Mouse (Mus musculus): ENCODE measurements around the gene Lhx6.

DNA sequence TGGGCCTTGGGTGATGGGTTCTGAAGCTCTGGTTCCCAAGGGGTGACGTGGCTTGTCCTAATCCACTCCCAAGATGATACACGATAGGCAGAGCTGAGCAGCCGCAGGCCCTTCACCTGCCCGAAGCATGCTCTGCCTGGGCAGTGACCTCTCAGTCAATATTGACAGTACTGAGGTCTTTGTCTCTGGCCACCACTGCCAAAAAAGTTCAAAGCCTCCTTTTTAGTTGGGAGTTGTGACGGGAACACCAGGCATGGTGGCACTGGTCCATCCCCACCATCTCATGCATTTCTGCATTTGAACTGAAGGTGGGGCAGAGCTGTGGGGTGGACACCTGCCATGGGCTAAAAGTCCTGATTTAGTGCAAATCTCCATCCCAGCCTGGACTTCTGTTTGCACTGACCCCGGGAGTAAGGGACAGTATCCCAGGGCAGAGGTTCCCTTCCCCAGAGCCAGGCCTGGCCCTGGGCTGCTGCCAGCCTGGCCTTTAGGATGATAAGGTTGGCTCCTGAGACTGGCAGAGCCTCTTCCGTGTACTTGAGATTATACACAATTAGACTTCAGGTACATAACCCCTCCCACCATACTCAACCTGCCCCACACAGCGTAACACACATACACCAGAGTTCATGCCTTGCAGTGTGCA is 33.4 kb downstream of the Lhx6 start:
- no peak for TF ChIP-seq POLR2A (IDR thresholded peaks at IDR 0.05; ENCODE audit: low read depth, low read length)
- TF ChIP-seq CTCF (IDR thresholded peaks at IDR 0.05; ENCODE audit: borderline replicate concordance, insufficient read depth, low read length) = no peak
